ENCODE assay signal across 12 mouse cellular contexts in the genomic region with DNA sequence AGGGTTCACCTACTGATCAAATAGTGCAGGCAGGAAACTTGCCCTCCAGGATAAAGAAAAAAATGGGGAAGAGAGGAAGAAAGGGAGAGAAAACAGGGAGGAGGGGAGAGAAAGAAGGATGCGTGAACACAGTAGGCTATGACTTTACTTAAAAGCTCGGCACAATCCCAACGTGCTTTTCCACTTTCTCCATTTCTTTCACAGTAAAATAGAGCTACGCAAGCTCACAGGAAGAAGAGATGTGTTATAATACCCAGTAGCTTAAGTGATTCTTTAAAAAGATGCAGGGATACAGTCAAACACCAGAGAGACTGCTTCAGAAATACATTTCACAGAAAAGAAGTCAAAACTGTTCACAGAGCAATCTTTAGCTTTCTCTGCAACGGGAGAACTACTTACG.
DNase-seq lines count a peak whose midpoint lies in the region; ATAC-seq and TF ChIP-seq lines count a peak whose summit lies in the region.
"Had no signal": no experiment of that assay in that cellular context is flagged by ENCODE, and none has a peak within 500 bp of the region (broad histone marks: within the 10 kb centered on the region; RNA-seq: fewer than 3 reads in every experiment).

No protein-coding gene starts in this region.

- TF ChIP-seq EP300 in stomach, postnatal 0 days (optimal IDR thresholded peaks at IDR 0.05): no peak

- H3K27me3 ChIP-seq in kidney, embryonic 15.5 days: no peaks in the 10 kb centered on the region
- H3K27me3 ChIP-seq in stomach, embryonic 15.5 days (replicated peaks): no peaks in the 10 kb centered on the region
- no peaks in the 10 kb centered on the region for H3K27me3 ChIP-seq in stomach, postnatal 0 days (ENCODE audit: control insufficient read depth, insufficient read depth, low read length)
- H3K27me3 ChIP-seq: liver, embryonic 15.5 days; megakaryocyte, embryonic 14.5 days had no signal

- no peaks in the 10 kb centered on the region for H3K9me3 ChIP-seq in kidney, embryonic 15.5 days (replicated peaks)
- no peaks in the 10 kb centered on the region for H3K9me3 ChIP-seq in stomach, embryonic 15.5 days
- no peaks in the 10 kb centered on the region for H3K9me3 ChIP-seq in stomach, postnatal 0 days (ENCODE audit: control insufficient read depth, low read length)
- H3K9me3 ChIP-seq: liver, embryonic 15.5 days; megakaryocyte, embryonic 14.5 days had no signal

- no peak overlapping the region for H3K9ac ChIP-seq in kidney, embryonic 15.5 days
- no peak overlapping the region for H3K9ac ChIP-seq in stomach, embryonic 15.5 days
- no peak overlapping the region for H3K9ac ChIP-seq in stomach, postnatal 0 days (ENCODE audit: low read length)
- H3K9ac ChIP-seq: liver, embryonic 15.5 days had no signal

- H3K4me1 ChIP-seq in kidney, embryonic 15.5 days: peaks cover 7% of the 10 kb centered on the region
- H3K4me1 ChIP-seq in stomach, embryonic 15.5 days: no peaks in the 10 kb centered on the region
- H3K4me1 ChIP-seq in stomach, postnatal 0 days (replicated peaks; ENCODE audit: control insufficient read depth, insufficient read depth): no peaks in the 10 kb centered on the region
- H3K4me1 ChIP-seq: liver, embryonic 15.5 days; megakaryocyte, embryonic 14.5 days had no signal

- H3K4me3 ChIP-seq in kidney, embryonic 15.5 days (replicated peaks): no peak overlapping the region
- H3K4me3 ChIP-seq in stomach, embryonic 15.5 days (replicated peaks): no peak overlapping the region
- H3K4me3 ChIP-seq in stomach, postnatal 0 days (ENCODE audit: low read depth, low read length): no peak overlapping the region
- H3K4me3 ChIP-seq: liver, embryonic 15.5 days; megakaryocyte, embryonic 14.5 days had no signal

- no peak for TF ChIP-seq CTCF in stomach, postnatal 0 days (IDR thresholded peaks at IDR 0.05; ENCODE audit: low read depth)

- no peaks in the 10 kb centered on the region for H3K36me3 ChIP-seq in kidney, embryonic 15.5 days
- H3K36me3 ChIP-seq in stomach, embryonic 15.5 days: no peaks in the 10 kb centered on the region
- H3K36me3 ChIP-seq in stomach, postnatal 0 days (ENCODE audit: control insufficient read depth, insufficient read depth, low read length): no peaks in the 10 kb centered on the region
- H3K36me3 ChIP-seq: G1E; liver, embryonic 15.5 days had no signal

- 77% methylated on average over 6 of the region's 6 CpGs for WGBS in kidney, embryonic 15.5 days
- WGBS in stomach, embryonic 15.5 days: 79% methylated on average over 6 of the region's 6 CpGs
- WGBS in stomach, postnatal 0 days: 69% methylated on average over 6 of the region's 6 CpGs

- no peak for ATAC-seq in kidney, embryonic 15.5 days (replicated peaks; ENCODE audit: low FRiP score)
- ATAC-seq in stomach, embryonic 15.5 days (ENCODE audit: insufficient read depth, low FRiP score, low read depth): no peak
- ATAC-seq in stomach, postnatal 0 days (ENCODE audit: low FRiP score, low TSS enrichment): no peak
- ATAC-seq: hindbrain, postnatal 0 days had no signal

- peak; percentile 53 for DNase-seq in heart, adult 11 months
- DNase-seq in heart, adult 8-10 months (ENCODE audit: low spot score): no peak
- DNase-seq in kidney, postnatal 25 days: no peak
- DNase-seq in stomach, postnatal 0 days (ENCODE audit: low spot score): no peak
- DNase-seq in natural killer cell, adult 2 months (ENCODE audit: low spot score in 2 of 2): no peak
- DNase-seq: layer of hippocampus, adult 9-11 months had no signal

- no peak overlapping the region for H3K4me2 ChIP-seq in kidney, embryonic 15.5 days
- no peak overlapping the region for H3K4me2 ChIP-seq in stomach, embryonic 15.5 days
- no peak overlapping the region for H3K4me2 ChIP-seq in stomach, postnatal 0 days (replicated peaks; ENCODE audit: low read depth)
- H3K4me2 ChIP-seq: liver, embryonic 15.5 days had no signal

- 0 out of 2 replicates have a peak overlapping the region, but pooled peaks have one; percentile 0 for H3K27ac ChIP-seq in kidney, embryonic 15.5 days
- peak overlapping the region; percentile 2; the same call in 1 of the 2 replicates for H3K27ac ChIP-seq in stomach, embryonic 15.5 days
- no peak overlapping the region for H3K27ac ChIP-seq in stomach, postnatal 0 days (replicated peaks)
- H3K27ac ChIP-seq: hindbrain, postnatal 0 days; liver, embryonic 15.5 days had no signal
